1 mouse cellular context compared by ENCODE assay signal in the genomic region with DNA sequence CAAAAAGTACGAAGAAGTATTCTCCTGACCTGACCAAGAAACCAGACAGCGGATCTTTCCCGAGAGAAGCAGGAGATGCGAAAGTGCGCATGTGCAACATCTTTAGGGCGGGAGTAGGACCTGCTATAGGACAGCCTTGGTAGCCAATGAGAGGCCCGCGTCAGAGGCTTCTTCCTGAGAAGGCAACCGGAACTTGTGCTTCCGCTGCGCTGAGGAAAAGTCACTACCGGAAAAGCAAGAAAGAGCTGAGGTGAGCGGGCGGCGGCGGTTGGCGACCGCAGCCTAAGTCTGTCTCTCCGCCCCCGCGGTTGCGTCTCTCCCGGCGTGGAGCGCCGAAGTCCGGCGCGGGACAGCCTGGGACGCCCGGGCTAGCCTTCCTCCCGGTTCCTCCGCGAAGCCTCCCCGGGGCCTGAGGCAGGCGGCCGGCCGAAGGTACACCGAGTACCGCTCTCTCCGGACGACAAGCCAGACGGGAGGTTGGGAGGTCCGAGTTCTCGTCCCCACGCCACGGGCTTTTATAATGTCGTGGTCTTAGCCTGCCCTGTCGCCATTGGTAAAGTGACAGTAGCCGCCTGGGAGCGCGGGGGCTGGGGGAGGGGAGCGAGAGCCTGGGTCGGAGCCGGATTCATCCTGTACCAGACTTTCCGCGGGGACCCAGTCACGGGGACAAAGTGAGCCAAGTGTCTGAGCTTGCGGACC.
TF ChIP-seq lines count a peak whose summit lies in the region.

Med7 (plus strand) TSS at position 166 of the 699 bp plus-strand sequence.

TF ChIP-seq in CH12.LX, 34 proteins besides CTCF, POLR2A, EP300 and RAD21 (continued from another document):
- TF ChIP-seq MAFK (IDR thresholded peaks at IDR 0.05; ENCODE audit: insufficient replicate concordance, low read length) (0 out of 2 replicates have a peak, but pooled peaks have one; percentile 46), ELF1 (IDR thresholded peaks at IDR 0.05; ENCODE audit: low read depth, low read length) (peak; percentile 99), SIN3A (IDR thresholded peaks at IDR 0.05; ENCODE audit: low read length) (peak; percentile 97), KAT2A (IDR thresholded peaks at IDR 0.05; ENCODE audit: insufficient replicate concordance, low read length) (peak; percentile 69; the same call in 1 of the 2 replicates), MAZ (IDR thresholded peaks at IDR 0.05; ENCODE audit: low read depth, low read length) (0 out of 2 replicates have a peak, but pooled peaks have one; percentile 62), E2F4 (IDR thresholded peaks at IDR 0.05; ENCODE audit: insufficient replicate concordance, low read depth, low read length) (peak; percentile 79; the same call in 1 of the 2 replicates), ZMIZ1 (IDR thresholded peaks at IDR 0.05; ENCODE audit: low read depth, low read length) (peak; percentile 96), GABPA (IDR thresholded peaks at IDR 0.05; ENCODE audit: insufficient replicate concordance, low read depth, low read length) (no peak), MXI1 (IDR thresholded peaks at IDR 0.05; ENCODE audit: low read depth, low read length) (peak; percentile 94), ZC3H11A (IDR thresholded peaks at IDR 0.05; ENCODE audit: low read depth, low read length) (no peak), ZKSCAN1 (IDR thresholded peaks at IDR 0.05; ENCODE audit: borderline replicate concordance, low read depth, low read length) (no peak), NRF1 (IDR thresholded peaks at IDR 0.05; ENCODE audit: low read depth, low read length) (peak; percentile 96), MAX (IDR thresholded peaks at IDR 0.05; ENCODE audit: low read length) (peak; percentile 84), ZNF384 (IDR thresholded peaks at IDR 0.05; ENCODE audit: low read depth, low read length) (no peak), MYC (IDR thresholded peaks at IDR 0.05; ENCODE audit: low read depth, low read length) (peak; percentile 86), TCF12 (IDR thresholded peaks at IDR 0.05; ENCODE audit: low read depth, low read length) (peak; percentile 95), POLR2AphosphoS2 (IDR thresholded peaks at IDR 0.05; ENCODE audit: low read depth, low read length) (peak; percentile 94), USF1 (IDR thresholded peaks at IDR 0.05; ENCODE audit: low read depth, low read length) (no peak), USF2 (conservative IDR thresholded peaks at IDR 0.05; ENCODE audit: low read depth, low read length) (no peak), NELFE (IDR thresholded peaks at IDR 0.05; ENCODE audit: low read depth, low read length) (peak; percentile 97), CHD2 (IDR thresholded peaks at IDR 0.05; ENCODE audit: low read length) (peak; percentile 79; the same call in 1 of the 2 replicates)
